Mouse (Mus musculus): ENCODE measurements at regions not wholly inside any gene's neighbourhood (a gene's known extent, or its start where the extent isn't known, plus 50 kb on each side); places are given as distances from the start of the nearest gene placed in this dataset.
A peak's percentile ranks its signal among the peaks of the same experiment; 100 is the strongest.

DNA sequence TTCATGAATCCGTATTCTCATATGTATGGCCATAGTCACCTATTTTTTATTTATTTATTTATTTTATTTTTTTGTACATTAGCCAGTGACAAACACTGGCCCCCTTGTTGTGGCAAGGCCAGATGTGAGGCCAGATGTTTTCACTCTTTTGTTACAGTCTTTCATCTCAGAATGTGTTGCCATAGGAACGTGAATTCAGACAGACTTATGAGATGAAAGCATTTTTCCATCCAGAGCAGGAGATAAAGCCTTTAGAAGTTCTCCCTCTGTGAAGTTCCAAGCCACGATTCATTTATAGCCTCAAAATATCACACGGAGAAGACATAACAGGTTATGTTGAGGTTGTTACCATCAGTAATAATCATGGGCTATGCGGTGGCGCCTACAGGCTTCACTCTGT, 220.9 kb downstream of the Arpp21 start:
- H3K9ac ChIP-seq (ENCODE audit: low read length) = no peak overlapping the region
- H3K27ac ChIP-seq (ENCODE audit: low read depth, low read length) = no peak overlapping the region
- no peaks in the 10 kb centered on the region for H3K4me1 ChIP-seq (replicated peaks; ENCODE audit: control insufficient read depth, insufficient read depth, low read length)
- no peaks in the 10 kb centered on the region for H3K36me3 ChIP-seq (ENCODE audit: control insufficient read depth, insufficient read depth, low read length)
- no peak for ATAC-seq (replicated peaks; ENCODE audit: low FRiP score)
- no peaks in the 10 kb centered on the region for H3K27me3 ChIP-seq (ENCODE audit: control insufficient read depth, insufficient read depth, low read length)
- H3K4me2 ChIP-seq (ENCODE audit: low read depth, low read length, severe bottlenecking) = no peak overlapping the region
- 83% methylated on average over 6 of the region's 6 CpGs for WGBS
- DNase-seq (ENCODE audit: low spot score) = no peak
- H3K9me3 ChIP-seq (ENCODE audit: control insufficient read depth, low read length) = no peaks in the 10 kb centered on the region
- H3K4me3 ChIP-seq (ENCODE audit: low read depth, low read length) = no peak overlapping the region

GRCm38 (mm10) chr9:111994401-111994800, 241.3 kb downstream of the Arpp21 start:
- Histone ChIP-seq H3K4me1 (replicated peaks; ENCODE audit: control insufficient read depth, insufficient read depth, low read length) (0 out of 2 replicates have a peak, but pooled peaks cover 4% of the 10 kb centered on the region), H3K4me2 (ENCODE audit: low read depth, low read length, severe bottlenecking) (no peak overlapping the region), H3K9me3 (ENCODE audit: control insufficient read depth, low read length) (no peaks in the 10 kb centered on the region), H3K36me3 (ENCODE audit: control insufficient read depth, insufficient read depth, low read length) (no peaks in the 10 kb centered on the region), H3K27ac (ENCODE audit: low read depth, low read length) (no peak overlapping the region), H3K4me3 (ENCODE audit: low read depth, low read length) (no peak overlapping the region), H3K27me3 (ENCODE audit: control insufficient read depth, insufficient read depth, low read length) (no peaks in the 10 kb centered on the region), H3K9ac (ENCODE audit: low read length) (no peak overlapping the region)
- WGBS = 56% methylated on average over 4 of the region's 4 CpGs
- DNase-seq (ENCODE audit: low spot score) = no peak
- no peak for ATAC-seq (replicated peaks; ENCODE audit: low FRiP score)

GRCm38 (mm10) chr9:111993844-111994243, 241.9 kb downstream of the Arpp21 start:
- DNase-seq (ENCODE audit: low spot score) (no peak), ATAC-seq (replicated peaks; ENCODE audit: low FRiP score) (no peak)
- Histone ChIP-seq H3K27me3 (ENCODE audit: control insufficient read depth, insufficient read depth, low read length) (no peaks in the 10 kb centered on the region), H3K36me3 (ENCODE audit: control insufficient read depth, insufficient read depth, low read length) (no peaks in the 10 kb centered on the region), H3K9ac (ENCODE audit: low read length) (no peak overlapping the region), H3K4me2 (ENCODE audit: low read depth, low read length, severe bottlenecking) (no peak overlapping the region), H3K4me1 (replicated peaks; ENCODE audit: control insufficient read depth, insufficient read depth, low read length) (0 out of 2 replicates have a peak, but pooled peaks cover 4% of the 10 kb centered on the region), H3K27ac (ENCODE audit: low read depth, low read length) (no peak overlapping the region), H3K9me3 (ENCODE audit: control insufficient read depth, low read length) (no peaks in the 10 kb centered on the region), H3K4me3 (ENCODE audit: low read depth, low read length) (no peak overlapping the region)
- WGBS = 41% methylated on average over 4 of the region's 4 CpGs

DNA sequence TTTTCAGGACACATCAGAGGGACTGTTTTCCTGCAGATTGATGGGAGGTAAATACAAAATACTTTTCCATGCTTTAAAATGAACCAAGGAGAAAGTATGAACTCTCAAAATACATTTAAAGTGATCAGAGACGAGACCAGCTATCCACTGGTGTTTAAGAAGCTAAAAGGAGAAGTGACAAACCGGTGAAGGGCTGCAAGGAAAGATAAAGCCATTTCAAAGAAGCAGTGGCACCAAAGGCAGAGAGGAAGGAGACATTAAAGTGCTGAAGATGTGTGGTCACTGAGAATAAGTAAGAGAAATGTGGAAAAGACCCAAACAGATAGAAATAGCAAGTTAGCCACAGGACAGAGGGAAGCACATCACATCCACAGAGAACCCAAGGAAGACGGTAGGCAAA, 245.7 kb downstream of the Arpp21 start:
- no peaks in the 10 kb centered on the region for H3K27me3 ChIP-seq (ENCODE audit: control insufficient read depth, insufficient read depth, low read length)
- 0 out of 2 replicates have a peak, but pooled peaks cover 4% of the 10 kb centered on the region for H3K4me1 ChIP-seq (replicated peaks; ENCODE audit: control insufficient read depth, insufficient read depth, low read length)
- DNase-seq (ENCODE audit: low spot score) (no peak), ATAC-seq (replicated peaks; ENCODE audit: low FRiP score) (no peak)
- no peaks in the 10 kb centered on the region for H3K9me3 ChIP-seq (ENCODE audit: control insufficient read depth, low read length)
- H3K27ac ChIP-seq (ENCODE audit: low read depth, low read length) = no peak overlapping the region
- no peak overlapping the region for H3K4me3 ChIP-seq (ENCODE audit: low read depth, low read length)
- H3K9ac ChIP-seq (ENCODE audit: low read length) = no peak overlapping the region
- no peak overlapping the region for H3K4me2 ChIP-seq (ENCODE audit: low read depth, low read length, severe bottlenecking)
- H3K36me3 ChIP-seq (ENCODE audit: control insufficient read depth, insufficient read depth, low read length) = no peaks in the 10 kb centered on the region
- 82% methylated on average over 3 of the region's 3 CpGs for WGBS

DNA sequence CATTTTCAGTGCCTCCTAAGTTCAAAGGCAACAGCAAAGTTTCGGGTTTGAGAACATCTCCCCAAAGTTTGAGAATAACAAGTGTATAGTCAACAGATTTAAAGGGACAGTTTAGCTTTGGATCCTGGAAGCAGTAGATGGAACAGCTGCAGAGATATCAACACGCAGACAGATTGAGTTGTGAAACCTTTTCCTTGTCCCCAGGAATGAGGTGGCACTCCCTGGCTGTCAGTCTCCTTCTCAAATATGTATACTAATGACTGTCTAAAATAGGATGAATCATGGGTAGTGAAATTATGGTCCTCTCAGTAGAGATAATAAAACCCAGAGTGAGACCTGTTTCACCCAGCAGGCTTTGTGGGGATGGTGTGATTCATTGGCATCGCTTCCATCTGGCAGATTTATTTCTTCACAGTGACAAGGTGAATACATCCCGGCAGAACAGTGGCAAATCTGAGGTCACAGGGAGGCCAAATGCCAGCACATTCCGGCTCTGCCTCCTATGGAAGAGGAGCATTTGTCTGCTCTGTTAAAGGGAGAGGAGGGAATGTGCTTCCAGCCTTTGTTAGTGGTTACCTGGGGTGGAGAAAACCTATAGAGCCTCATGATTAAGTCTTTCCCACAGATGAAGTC, 272.2 kb downstream of the Arpp21 start:
- WGBS = 71% methylated on average over 5 of the region's 5 CpGs
- no peak overlapping the region for H3K4me2 ChIP-seq (ENCODE audit: low read depth, low read length, severe bottlenecking)
- H3K4me3 ChIP-seq (ENCODE audit: low read depth, low read length) = no peak overlapping the region
- H3K9ac ChIP-seq (ENCODE audit: low read length) = no peak overlapping the region
- ATAC-seq (replicated peaks; ENCODE audit: low FRiP score) (no peak), DNase-seq (ENCODE audit: low spot score) (no peak)
- H3K27ac ChIP-seq (ENCODE audit: low read depth, low read length) = no peak overlapping the region
- no peaks in the 10 kb centered on the region for H3K4me1 ChIP-seq (replicated peaks; ENCODE audit: control insufficient read depth, insufficient read depth, low read length)
- no peaks in the 10 kb centered on the region for H3K36me3 ChIP-seq (ENCODE audit: control insufficient read depth, insufficient read depth, low read length)
- H3K9me3 ChIP-seq (ENCODE audit: control insufficient read depth, low read length) = no peaks in the 10 kb centered on the region
- H3K27me3 ChIP-seq (ENCODE audit: control insufficient read depth, insufficient read depth, low read length) = no peaks in the 10 kb centered on the region

GRCm38 (mm10) chr9:111957799-111958198, 267.7 kb upstream of the Stac start:
- ATAC-seq (replicated peaks; ENCODE audit: low FRiP score) = no peak
- H3K4me2 ChIP-seq (ENCODE audit: low read depth, low read length, severe bottlenecking) = no peak overlapping the region
- no peaks in the 10 kb centered on the region for H3K36me3 ChIP-seq (ENCODE audit: control insufficient read depth, insufficient read depth, low read length)
- DNase-seq (ENCODE audit: low spot score) = no peak
- 42% methylated on average over 2 of the region's 2 CpGs for WGBS
- H3K4me3 ChIP-seq (ENCODE audit: low read depth, low read length) = no peak overlapping the region
- H3K4me1 ChIP-seq (replicated peaks; ENCODE audit: control insufficient read depth, insufficient read depth, low read length) = no peaks in the 10 kb centered on the region
- no peak overlapping the region for H3K9ac ChIP-seq (ENCODE audit: low read length)
- no peaks in the 10 kb centered on the region for H3K9me3 ChIP-seq (ENCODE audit: control insufficient read depth, low read length)
- H3K27me3 ChIP-seq (ENCODE audit: control insufficient read depth, insufficient read depth, low read length) = no peaks in the 10 kb centered on the region
- no peak overlapping the region for H3K27ac ChIP-seq (ENCODE audit: low read depth, low read length)

- Histone ChIP-seq H3K27me3 (ENCODE audit: control insufficient read depth, insufficient read depth, low read length) (no peaks in the 10 kb centered on the region), H3K9ac (ENCODE audit: low read length) (no peak overlapping the region), H3K36me3 (ENCODE audit: control insufficient read depth, insufficient read depth, low read length) (no peaks in the 10 kb centered on the region), H3K4me3 (ENCODE audit: low read depth, low read length) (no peak overlapping the region), H3K4me2 (ENCODE audit: low read depth, low read length, severe bottlenecking) (no peak overlapping the region), H3K4me1 (replicated peaks; ENCODE audit: control insufficient read depth, insufficient read depth, low read length) (no peaks in the 10 kb centered on the region), H3K9me3 (ENCODE audit: control insufficient read depth, low read length) (no peaks in the 10 kb centered on the region), H3K27ac (ENCODE audit: low read depth, low read length) (no peak overlapping the region)
- peak; percentile 57 for DNase-seq (ENCODE audit: low spot score)
- 47% methylated on average over 8 of the region's 8 CpGs for WGBS
- ATAC-seq (replicated peaks; ENCODE audit: low FRiP score) = peak; percentile 56; the same call in 1 of the 2 replicates
Measured at GRCm38 (mm10) chr9:111939271-111940067, 249.3 kb upstream of the Stac start.

DNA sequence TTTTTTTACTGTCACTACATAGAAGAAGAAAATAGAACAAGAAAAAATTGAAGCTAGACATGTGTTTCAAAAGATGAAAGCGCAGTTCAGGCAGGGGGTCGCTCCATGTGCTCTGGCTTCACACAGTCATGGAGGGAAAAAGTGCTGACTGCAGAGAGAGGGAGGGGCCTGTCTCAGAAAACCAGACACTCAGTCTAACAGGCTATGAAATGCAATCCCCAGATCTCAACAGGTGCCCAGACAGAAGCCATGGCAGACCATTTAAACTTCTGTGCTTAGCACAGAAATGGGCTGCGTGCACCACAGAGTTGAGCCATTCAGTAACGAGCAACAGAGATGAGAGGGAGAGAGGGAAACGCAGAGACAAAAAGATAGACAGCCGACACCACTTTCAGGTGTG, 242.3 kb upstream of the Stac start:
- Histone ChIP-seq H3K4me1 (replicated peaks; ENCODE audit: control insufficient read depth, insufficient read depth, low read length) (no peaks in the 10 kb centered on the region), H3K4me3 (ENCODE audit: low read depth, low read length) (no peak overlapping the region), H3K27me3 (ENCODE audit: control insufficient read depth, insufficient read depth, low read length) (no peaks in the 10 kb centered on the region), H3K27ac (ENCODE audit: low read depth, low read length) (no peak overlapping the region), H3K9me3 (ENCODE audit: control insufficient read depth, low read length) (no peaks in the 10 kb centered on the region), H3K9ac (ENCODE audit: low read length) (no peak overlapping the region), H3K36me3 (ENCODE audit: control insufficient read depth, insufficient read depth, low read length) (no peaks in the 10 kb centered on the region), H3K4me2 (ENCODE audit: low read depth, low read length, severe bottlenecking) (no peak overlapping the region)
- DNase-seq (ENCODE audit: low spot score) (no peak), ATAC-seq (replicated peaks; ENCODE audit: low FRiP score) (no peak)
- 82% methylated on average over 6 of the region's 6 CpGs for WGBS
